In the genomic region with DNA sequence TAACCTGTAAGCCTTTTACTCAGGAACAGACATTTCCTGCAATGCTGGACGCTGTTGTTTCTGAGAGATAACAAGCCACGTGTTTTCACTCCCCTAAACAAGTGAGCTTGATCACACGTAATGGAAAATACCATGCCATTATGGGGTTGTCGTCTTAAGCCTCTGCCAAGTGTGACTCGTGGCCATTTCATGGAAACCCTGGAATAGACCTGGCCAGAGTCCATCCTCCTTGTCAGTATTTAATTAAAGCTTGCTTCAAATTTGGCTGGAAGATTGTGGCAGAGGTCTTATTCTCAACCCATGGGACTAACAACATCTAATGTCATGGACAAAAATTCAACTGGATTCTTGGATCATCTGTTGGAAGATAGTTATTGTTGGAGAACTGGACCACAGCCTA, we compare ENCODE assay signal across 11 mouse cellular contexts. TPM values are rescaled to one million over a fixed set of nuclear protein-coding genes. Genes with fewer than 3 reads are reported as not detected.
DNase-seq lines count a peak whose midpoint lies in the region; ATAC-seq and TF ChIP-seq lines count a peak whose summit lies in the region.
"Had no signal": no experiment of that assay in that cellular context is flagged by ENCODE, and none has a peak within 500 bp of the region (broad histone marks: within the 10 kb centered on the region; RNA-seq: fewer than 3 reads in every experiment).

No protein-coding gene starts in this region.

- TF ChIP-seq POLR2A in MEL (IDR thresholded peaks at IDR 0.05; ENCODE audit: control insufficient read depth in 1 of 2, insufficient read depth in 1 of 2, low read depth in 1 of 2, low read length in 2 of 2, poor library complexity in 1 of 2): no peak

- no peaks in the 10 kb centered on the region for H3K4me1 ChIP-seq in kidney, embryonic 14.5 days (ENCODE audit: control insufficient read depth, insufficient read depth, low read length)
- H3K4me1 ChIP-seq in MEL (ENCODE audit: control insufficient read depth in 1 of 2, insufficient read depth in 2 of 2, low read length in 2 of 2): peaks cover 3 to 4% of the 10 kb centered on the region in 2 experiments; a peak in 3 of 4 replicates
- H3K4me1 ChIP-seq: neural tube, embryonic 12.5 days had no signal

- DNase-seq in kidney, adult 8-10 months: peak; percentile 31 to 47
- peak; percentile 67 for DNase-seq in MEL (ENCODE audit: low read depth, low spot score)
- DNase-seq in c-Kit-positive CD71-positive TER-119-positive erythroid progenitor cells, embryonic 14.5 days (ENCODE audit: low spot score): peak; percentile 25
- DNase-seq in heart, postnatal 4 days: peak; percentile 84
- DNase-seq in urinary bladder, adult 2 months (ENCODE audit: low spot score): no peak
- no peak for DNase-seq in testis, postnatal 14 days (ENCODE audit: low spot score)
- DNase-seq: cerebellum, adult 9-11 months had no signal

- no peaks in the 10 kb centered on the region for H3K79me2 ChIP-seq in MEL (ENCODE audit: control insufficient read depth, insufficient read depth, low read length, poor library complexity)

- WGBS in kidney, embryonic 14.5 days: 40% methylated on average over 5 of the region's 5 CpGs

- no peak for TF ChIP-seq RAD21 in MEL (IDR thresholded peaks at IDR 0.05; ENCODE audit: low read depth, low read length)

- no peak overlapping the region for H3K4me2 ChIP-seq in kidney, embryonic 14.5 days (replicated peaks; ENCODE audit: low read depth, low read length)
- H3K4me2 ChIP-seq: neural tube, embryonic 12.5 days had no signal

- no peak for TF ChIP-seq EP300 in MEL (IDR thresholded peaks at IDR 0.05; ENCODE audit: low read depth in 1 of 2, low read length in 2 of 2)

- TF ChIP-seq CTCF in MEL (IDR thresholded peaks at IDR 0.05 in 2 of 3, conservative IDR thresholded peaks at IDR 0.05 in 1 of 3; ENCODE audit: control insufficient read depth in 1 of 3, insufficient read depth in 1 of 3, low read depth in 2 of 3, low read length in 3 of 3, poor library complexity in 1 of 3, severe bottlenecking in 1 of 3): no peak

- H3K27me3 ChIP-seq in kidney, embryonic 14.5 days (ENCODE audit: control insufficient read depth, insufficient read depth, low read length): no peaks in the 10 kb centered on the region
- H3K27me3 ChIP-seq in MEL (ENCODE audit: control insufficient read depth in 1 of 2, insufficient read depth in 2 of 2, low read length in 2 of 2): no peaks in the 10 kb centered on the region
- H3K27me3 ChIP-seq: neural tube, embryonic 12.5 days had no signal

- no peak overlapping the region for H3K27ac ChIP-seq in kidney, embryonic 14.5 days (ENCODE audit: low read depth, low read length)
- no peak overlapping the region for H3K27ac ChIP-seq in MEL (ENCODE audit: control insufficient read depth, low read depth, low read length)
- H3K27ac ChIP-seq: macrophage; neural tube, embryonic 12.5 days had no signal

- H3K9ac ChIP-seq in kidney, embryonic 14.5 days (ENCODE audit: low read depth, low read length): no peak overlapping the region
- H3K9ac ChIP-seq in MEL (ENCODE audit: control insufficient read depth, low read depth, low read length, poor library complexity, severe bottlenecking): peak overlapping the region; percentile 5; the same call in 1 of the 2 replicates
- H3K9ac ChIP-seq: neural tube, embryonic 12.5 days had no signal

- no peaks in the 10 kb centered on the region for H3K36me3 ChIP-seq in kidney, embryonic 14.5 days (ENCODE audit: control insufficient read depth, insufficient read depth, low read length)
- peaks cover 0 to 7% of the 10 kb centered on the region in 2 experiments; a peak in 2 of 4 replicates for H3K36me3 ChIP-seq in MEL (ENCODE audit: control insufficient read depth in 1 of 2, insufficient read depth in 2 of 2, low read length in 2 of 2)
- H3K36me3 ChIP-seq: neural tube, embryonic 12.5 days had no signal

- no peaks in the 10 kb centered on the region for H3K9me3 ChIP-seq in kidney, embryonic 14.5 days (ENCODE audit: control insufficient read depth, low read length)
- H3K9me3 ChIP-seq in MEL (replicated peaks; ENCODE audit: insufficient read depth, low read length): no peaks in the 10 kb centered on the region
- H3K9me3 ChIP-seq: neural tube, embryonic 12.5 days had no signal

- H3K4me3 ChIP-seq in kidney, embryonic 14.5 days (ENCODE audit: low read length): no peak overlapping the region
- no peak overlapping the region for H3K4me3 ChIP-seq in MEL (ENCODE audit: control insufficient read depth in 1 of 2, insufficient read depth in 1 of 2, low read depth in 2 of 2, low read length in 2 of 2)
- H3K4me3 ChIP-seq: neural tube, embryonic 12.5 days had no signal

- no peak for ATAC-seq in kidney, embryonic 14.5 days (ENCODE audit: low FRiP score, low TSS enrichment)
- no peak for ATAC-seq in megakaryocyte, adult 5-6 weeks (ENCODE audit: poor library complexity, severe bottlenecking)

TF ChIP-seq in MEL, 35 proteins besides CTCF, POLR2A, EP300 and RAD21 (continues in another document):
- TF ChIP-seq MAX (IDR thresholded peaks at IDR 0.05; ENCODE audit: low read length) (peak; percentile 95), TAL1 (IDR thresholded peaks at IDR 0.05; ENCODE audit: low read length) (peak; percentile 32), MXI1 (IDR thresholded peaks at IDR 0.05; ENCODE audit: low read depth, low read length) (peak; percentile 93), RCOR1 (IDR thresholded peaks at IDR 0.05; ENCODE audit: low read depth, low read length) (no peak), HCFC1 (IDR thresholded peaks at IDR 0.05; ENCODE audit: low read depth, low read length) (no peak), ZKSCAN1 (IDR thresholded peaks at IDR 0.05; ENCODE audit: low read depth, low read length) (no peak), CHD2 (IDR thresholded peaks at IDR 0.05; ENCODE audit: low read length) (no peak), ETS1 (IDR thresholded peaks at IDR 0.05; ENCODE audit: low read depth, low read length) (peak; percentile 55), BHLHE40 (IDR thresholded peaks at IDR 0.05; ENCODE audit: borderline replicate concordance, low read depth, low read length) (0 out of 2 replicates have a peak, but pooled peaks have one; percentile 20), MAZ (IDR thresholded peaks at IDR 0.05; ENCODE audit: low read depth, low read length) (no peak), POLR2AphosphoS2 (IDR thresholded peaks at IDR 0.05; ENCODE audit: low read length) (no peak), MAFK (IDR thresholded peaks at IDR 0.05; ENCODE audit: borderline replicate concordance, low read depth, low read length) (no peak), MYB (IDR thresholded peaks at IDR 0.05; ENCODE audit: low read depth, low read length) (no peak), MEF2A (IDR thresholded peaks at IDR 0.05; ENCODE audit: extremely low read depth, insufficient replicate concordance, low read depth, low read length, poor library complexity, severe bottlenecking) (no peak), TBP (IDR thresholded peaks at IDR 0.05; ENCODE audit: low read depth, low read length) (no peak), ELF1 (IDR thresholded peaks at IDR 0.05; ENCODE audit: low read depth, low read length) (no peak), NRF1 (IDR thresholded peaks at IDR 0.05; ENCODE audit: insufficient read depth, low read depth, low read length, poor library complexity, severe bottlenecking) (no peak), USF1 (IDR thresholded peaks at IDR 0.05; ENCODE audit: low read depth, low read length) (peak; percentile 82), ZMIZ1 (IDR thresholded peaks at IDR 0.05; ENCODE audit: low read depth, low read length) (no peak), SIN3A (IDR thresholded peaks at IDR 0.05; ENCODE audit: low read length) (peak; percentile 85), ZC3H11A (IDR thresholded peaks at IDR 0.05; ENCODE audit: low read depth, low read length) (no peak), E2F4 (IDR thresholded peaks at IDR 0.05; ENCODE audit: borderline replicate concordance, low read depth, low read length) (no peak), KAT2A (conservative IDR thresholded peaks at IDR 0.05; ENCODE audit: low read depth, low read length) (no peak), POLR2AphosphoS5 (IDR thresholded peaks at IDR 0.05; ENCODE audit: borderline replicate concordance, low read depth, low read length) (no peak), NELFE (IDR thresholded peaks at IDR 0.05; ENCODE audit: low read depth, low read length) (no peak), TCF12 (IDR thresholded peaks at IDR 0.05; ENCODE audit: low read depth, low read length) (0 out of 2 replicates have a peak, but pooled peaks have one; percentile 34), GATA1 (IDR thresholded peaks at IDR 0.05; ENCODE audit: low read depth, low read length) (peak; percentile 65; the same call in 1 of the 2 replicates)

RNA-seq across cellular contexts. Expression of a gene that starts 16.8 kb away (rescaled TPM):
- polyA plus RNA-seq in kidney, embryonic 14.5 days (2014; fragmentation: Nextera tagmentation; extraction: Ambion mirVana): 8.5 and 10.3 TPM in 2 replicates
- 8.0 and 8.8 TPM in 2 replicates for total RNA-seq in MEL (2012; rRNA removed)
- polyA plus RNA-seq in MEL (2012; ENCODE audit: insufficient read depth in 1 of 2, insufficient read length in 2 of 2, low read depth in 1 of 2, low replicate concordance in 2 of 2, missing spikeins in 1 of 2): 1 to 10 TPM in 1 of 2 experiments, not detected in 1; 8.8 TPM
- total RNA-seq in heart, postnatal 4 days (2021): 10 to 100 TPM; 15.8 to 18.4 TPM
- 88.7 and 102 TPM in 2 replicates for polyA plus RNA-seq in urinary bladder, adult 2 months (2012; rRNA removed)
- 1.6 and 2.0 TPM in 2 replicates for total RNA-seq in megakaryocyte, adult 5-6 weeks (2015)
- total RNA-seq in megakaryocyte, adult 5-6 weeks (2017): 1.7 and 2.4 TPM in 2 replicates

RNA-seq across cellular contexts. Expression of a gene that starts 38.7 kb away (rescaled TPM):
- 84.5 and 85.3 TPM in 2 replicates for polyA plus RNA-seq in kidney, embryonic 14.5 days (2014; fragmentation: Nextera tagmentation; extraction: Ambion mirVana)
- total RNA-seq in MEL (2012; rRNA removed): 110 and 125 TPM in 2 replicates
- 100 to 1,000 TPM; 144 to 200 TPM for polyA plus RNA-seq in MEL (2012; ENCODE audit: insufficient read depth in 1 of 2, insufficient read length in 2 of 2, low read depth in 1 of 2, low replicate concordance in 2 of 2, missing spikeins in 1 of 2)
- 10 to 100 TPM; 31.7 to 37.0 TPM for total RNA-seq in heart, postnatal 4 days (2021)
- polyA plus RNA-seq in urinary bladder, adult 2 months (2012; rRNA removed): 36.6 and 46.9 TPM in 2 replicates
- 16.1 and 16.2 TPM in 2 replicates for total RNA-seq in megakaryocyte, adult 5-6 weeks (2015)
- 8.7 and 12.6 TPM in 2 replicates for total RNA-seq in megakaryocyte, adult 5-6 weeks (2017)

RNA-seq across cellular contexts. Expression of a gene that starts 50.0 kb away (rescaled TPM):
- 34.8 and 43.7 TPM in 2 replicates for polyA plus RNA-seq in kidney, embryonic 14.5 days (2014; fragmentation: Nextera tagmentation; extraction: Ambion mirVana)
- 20.5 and 21.8 TPM in 2 replicates for total RNA-seq in MEL (2012; rRNA removed)
- polyA plus RNA-seq in MEL (2012; ENCODE audit: insufficient read depth in 1 of 2, insufficient read length in 2 of 2, low read depth in 1 of 2, low replicate concordance in 2 of 2, missing spikeins in 1 of 2): 10 to 100 TPM in 1 of 2 experiments, not detected in 1; 31.5 TPM
- 10 to 100 TPM; 33.1 to 35.6 TPM for total RNA-seq in heart, postnatal 4 days (2021)
- polyA plus RNA-seq in urinary bladder, adult 2 months (2012; rRNA removed): 18.4 and 22.5 TPM in 2 replicates
- 37.4 and 50.0 TPM in 2 replicates for total RNA-seq in megakaryocyte, adult 5-6 weeks (2015)
- total RNA-seq in megakaryocyte, adult 5-6 weeks (2017): 55.5 and 74.5 TPM in 2 replicates

Comparison
In these comparisons a context has a peak if more than half of its experiments do, and no peak if none do; other contexts are left out.
1. DNase-seq: peak in kidney, adult 8-10 months (2 of 2), MEL (single experiment), c-Kit-positive CD71-positive TER-119-positive erythroid progenitor cells, embryonic 14.5 days (single experiment) and heart, postnatal 4 days (single experiment); none in urinary bladder, adult 2 months (single experiment) and testis, postnatal 14 days (single experiment).